Mouse (Mus musculus) embryonic fibroblast, embryonic 13.5 days (primary cell): ENCODE measurements around the gene Gsta2.
"Not testable (repeated sequence)": the region's sequence is repeated elsewhere in the genome, so short reads cannot be mapped to it uniquely, and the experiment has no call there.

Experiments used
- CTCF ChIP-seq: IDR thresholded peaks from 2 replicates; pipeline ENCODE4 v1.5.1; 2011; ENCODE audit warnings: mild to moderate bottlenecking, control low read depth, low read length, moderate library complexity, borderline replicate concordance; ENCODE audit not compliant: insufficient read depth
- POLR2A ChIP-seq: IDR thresholded peaks from 2 replicates; pipeline ENCODE4 v1.6.1; 2011; ENCODE audit warnings: low read depth, mild to moderate bottlenecking, control low read depth, low read length, moderate library complexity

- TF ChIP-seq POLR2A, CTCF: not testable (repeated sequence)
These were observed 60.8 kb downstream of the Gsta2 start for GRCm38 (mm10) chr9:78294781-78295180.
